Mouse (Mus musculus) stomach, embryonic 16.5 days (tissue): ENCODE results near the gene Btnl1. TPM values are rescaled to one million over a fixed set of nuclear protein-coding genes. Genes with fewer than 3 reads are reported as not detected.

ENCODE experiments used
- ATAC-seq: fragments of 200-750 bp; cut with Nextera tagmentation; 2 replicates; pipeline ENCODE4 v1.8.0; 2017; ENCODE audit warnings: moderate number of reproducible peaks, moderate TSS enrichment; ENCODE audit not compliant: insufficient read depth, low FRiP score
- H3K27ac ChIP-seq: fragments of 300-500 bp; sonication (generic); 2 replicates; pipeline ENCODE4 v1.5.1; 2014; ENCODE audit warnings: low read length
- H3K27me3 ChIP-seq: fragments of 300-500 bp; sonication (generic); 2 replicates; pipeline ENCODE4 v1.6.1; 2014; ENCODE audit warnings: low read length, control low read depth, mixed read lengths; ENCODE audit not compliant: control insufficient read depth, insufficient read depth
- H3K36me3 ChIP-seq: fragments of 300-500 bp; sonication (generic); 2 replicates; pipeline ENCODE4 v1.6.1; 2014; ENCODE audit warnings: low read length; ENCODE audit not compliant: control insufficient read depth, insufficient read depth
- H3K4me1 ChIP-seq: fragments of 300-500 bp; sonication (generic); 2 replicates; pipeline ENCODE4 v1.6.1; 2014; ENCODE audit warnings: low read length, control low read depth, mixed read lengths; ENCODE audit not compliant: control insufficient read depth, insufficient read depth
- H3K4me2 ChIP-seq: fragments of 300-500 bp; sonication (generic); 2 replicates; pipeline ENCODE4 v1.6.1; 2014; ENCODE audit warnings: low read depth, low read length, mixed read lengths
- H3K4me3 ChIP-seq: fragments of 300-500 bp; sonication (generic); replicated peaks from 2 replicates; pipeline ENCODE4 v1.5.1; 2014; ENCODE audit warnings: mild to moderate bottlenecking, low read length
- H3K9ac ChIP-seq: fragments of 300-500 bp; sonication (generic); 2 replicates; pipeline ENCODE4 v1.6.1; 2014; ENCODE audit warnings: low read length
- H3K9me3 ChIP-seq: fragments of 300-500 bp; sonication (generic); replicated peaks from 2 replicates; pipeline ENCODE4 v1.6.1; 2016; ENCODE audit warnings: low read length, control low read depth; ENCODE audit not compliant: control insufficient read depth
- WGBS: fragments of 180-500 bp; shearing (Covaris S2); extraction: QIAGEN DNeasy Blood & Tissue Kit; methylation state at CpG from one replicate; pipeline ENCODE4 v1.1.7; 2014; 5-methylcytosine and 5-hydroxymethylcytosine counted together
- polyA plus RNA-seq: library from polyadenylated mRNA; unstranded; fragments of >200 nt; fragmentation: Nextera tagmentation; extraction: Ambion mirVana; gene quantifications from 2 replicates; pipeline ENCODE4 v1.2.1, GENCODE M21; 2015

Gene Btnl1
- polyA plus RNA-seq, 1 experiment from 2014 or later: 3.5 TPM

GRCm38 (mm10) chr17:34379451-34379850 lies 2.5 kb downstream of the Btnl1 start:
- H3K4me1 ChIP-seq: no peaks in the 10 kb centered on the region
- 81% methylated on average over 7 of the region's 7 CpGs for WGBS
- H3K27me3 ChIP-seq: no peaks in the 10 kb centered on the region
- no peaks in the 10 kb centered on the region for H3K9me3 ChIP-seq
- H3K36me3 ChIP-seq: no peaks in the 10 kb centered on the region
- ATAC-seq: no peak
- H3K9ac ChIP-seq: no peak overlapping the region
- no peak overlapping the region for H3K4me3 ChIP-seq
- no peak overlapping the region for H3K27ac ChIP-seq
- no peak overlapping the region for H3K4me2 ChIP-seq

- H3K4me1 ChIP-seq: no peaks in the 10 kb centered on the region
- no peak for ATAC-seq
- H3K9me3 ChIP-seq: no peaks in the 10 kb centered on the region
- H3K4me3 ChIP-seq: no peak overlapping the region
- H3K4me2 ChIP-seq: no peak overlapping the region
- H3K36me3 ChIP-seq: no peaks in the 10 kb centered on the region
- no peak overlapping the region for H3K27ac ChIP-seq
- 64% methylated on average over 11 of the region's 11 CpGs for WGBS
- no peak overlapping the region for H3K9ac ChIP-seq
- no peaks in the 10 kb centered on the region for H3K27me3 ChIP-seq
Observed at GRCm38 (mm10) chr17:34381876-34382275, 4.9 kb downstream of the Btnl1 start.

DNA sequence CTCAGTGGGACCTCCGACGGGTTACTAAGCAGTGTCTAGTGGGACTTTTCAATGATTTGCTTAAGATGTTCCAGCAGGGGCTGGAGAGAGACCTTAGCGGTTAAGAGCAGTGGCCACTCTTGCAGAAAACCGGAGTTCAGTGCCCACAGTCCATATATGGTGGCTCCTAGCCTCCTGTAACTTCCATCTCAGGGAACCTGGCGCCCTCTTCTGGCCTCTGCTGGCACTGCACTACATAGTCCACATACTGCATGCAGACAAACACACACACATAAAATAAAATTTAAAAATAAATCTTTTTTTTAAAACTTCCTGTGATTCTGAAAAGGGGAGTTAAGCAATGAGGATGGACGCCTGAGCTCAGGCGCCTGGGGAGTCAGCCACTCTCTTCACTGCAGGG lies 6.3 kb downstream of the Btnl1 start:
- 74% methylated on average over 7 of the region's 7 CpGs for WGBS
- Histone ChIP-seq H3K4me1 (no peaks in the 10 kb centered on the region), H3K4me2 (no peak overlapping the region), H3K27me3 (no peaks in the 10 kb centered on the region), H3K9me3 (no peaks in the 10 kb centered on the region), H3K36me3 (no peaks in the 10 kb centered on the region), H3K4me3 (no peak overlapping the region), H3K9ac (no peak overlapping the region), H3K27ac (no peak overlapping the region)
- ATAC-seq: no peak

DNA sequence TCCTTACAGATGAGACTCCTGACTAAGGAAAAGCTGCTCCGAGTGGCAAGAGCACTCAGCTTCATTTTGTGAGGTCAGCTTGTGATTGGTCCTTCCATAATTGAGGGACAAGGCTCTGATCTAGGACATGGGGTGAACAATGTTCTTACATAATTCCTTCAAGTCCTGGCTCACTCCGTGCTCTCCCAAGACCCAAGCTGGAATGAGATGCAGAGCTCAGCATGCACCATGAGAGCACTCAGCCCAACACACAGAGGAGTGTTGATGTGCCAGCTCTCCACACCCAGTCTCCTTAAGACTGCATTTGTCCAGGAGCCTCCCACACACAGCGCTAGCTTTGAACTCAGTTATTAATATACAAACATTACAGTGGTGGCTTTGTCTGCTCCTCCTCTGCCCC lies 7.8 kb downstream of the Btnl1 start:
- H3K9ac ChIP-seq: no peak overlapping the region
- H3K27ac ChIP-seq: no peak overlapping the region
- H3K4me1 ChIP-seq: no peaks in the 10 kb centered on the region
- H3K9me3 ChIP-seq: no peaks in the 10 kb centered on the region
- H3K4me2 ChIP-seq: no peak overlapping the region
- no peaks in the 10 kb centered on the region for H3K36me3 ChIP-seq
- 68% methylated on average over 3 of the region's 3 CpGs for WGBS
- H3K27me3 ChIP-seq: no peaks in the 10 kb centered on the region
- no peak overlapping the region for H3K4me3 ChIP-seq
- peak; percentile 47; the same call in 1 of the 2 replicates for ATAC-seq

DNA sequence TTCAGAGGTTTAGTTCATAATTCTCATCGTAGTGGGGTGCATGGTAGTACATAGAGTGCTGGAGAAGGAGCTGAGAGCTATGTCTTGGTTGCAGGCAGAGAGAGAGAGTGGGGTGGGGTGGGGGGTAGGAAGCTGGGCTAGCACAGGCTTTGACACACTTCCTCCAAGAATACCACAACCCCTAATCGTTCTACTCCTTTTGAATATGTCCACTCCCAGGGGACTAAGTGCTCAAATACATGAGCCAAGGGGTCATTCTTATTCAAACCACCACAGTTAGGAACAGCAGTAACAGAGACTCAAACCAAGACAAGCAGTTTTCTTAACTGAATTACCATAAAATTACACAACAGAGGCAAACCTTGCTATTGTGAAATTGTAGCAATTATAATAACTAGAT lies 9.7 kb downstream of the Btnl1 start:
- Histone ChIP-seq H3K4me2 (no peak overlapping the region), H3K36me3 (no peaks in the 10 kb centered on the region), H3K9me3 (no peaks in the 10 kb centered on the region), H3K9ac (no peak overlapping the region), H3K27me3 (no peaks in the 10 kb centered on the region), H3K4me3 (no peak overlapping the region), H3K4me1 (no peaks in the 10 kb centered on the region), H3K27ac (no peak overlapping the region)
- no peak for ATAC-seq
- WGBS: 71% methylated on average over 2 of the region's 2 CpGs

GRCm38 (mm10) chr17:34388513-34388912 lies 11.6 kb downstream of the Btnl1 start:
- Histone ChIP-seq H3K27me3 (no peaks in the 10 kb centered on the region), H3K36me3 (no peaks in the 10 kb centered on the region), H3K27ac (no peak overlapping the region), H3K9me3 (no peaks in the 10 kb centered on the region), H3K4me3 (no peak overlapping the region), H3K4me2 (no peak overlapping the region), H3K4me1 (no peaks in the 10 kb centered on the region), H3K9ac (no peak overlapping the region)
- WGBS: 40% methylated on average over 4 of the region's 4 CpGs
- ATAC-seq: no peak

DNA sequence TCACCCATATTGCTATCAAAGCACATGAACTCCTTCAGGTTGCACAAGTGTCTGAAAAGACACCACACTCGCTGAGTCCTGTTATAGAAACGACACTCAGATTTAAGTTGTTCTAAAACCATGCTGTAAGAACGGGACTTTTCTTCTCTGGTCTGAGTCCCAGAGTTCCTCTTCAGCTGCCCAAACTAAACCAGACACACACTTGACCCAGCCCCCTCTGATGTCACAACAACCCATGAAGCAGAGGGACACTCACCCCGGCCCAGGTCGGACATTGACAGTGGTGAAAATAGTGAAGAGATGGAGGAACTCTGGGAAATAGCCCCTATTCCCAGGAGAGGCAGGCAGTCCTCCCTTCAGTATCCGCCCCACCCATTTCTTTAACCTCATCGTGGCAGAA lies 14.6 kb downstream of the Btnl1 start:
- Histone ChIP-seq H3K27ac (no peak overlapping the region), H3K9me3 (no peaks in the 10 kb centered on the region), H3K4me3 (no peak overlapping the region), H3K4me2 (no peak overlapping the region), H3K27me3 (no peaks in the 10 kb centered on the region), H3K4me1 (no peaks in the 10 kb centered on the region), H3K36me3 (no peaks in the 10 kb centered on the region), H3K9ac (no peak overlapping the region)
- 67% methylated on average over 7 of the region's 7 CpGs for whole genome bisulfite sequencing
- no peak for ATAC-seq

DNA sequence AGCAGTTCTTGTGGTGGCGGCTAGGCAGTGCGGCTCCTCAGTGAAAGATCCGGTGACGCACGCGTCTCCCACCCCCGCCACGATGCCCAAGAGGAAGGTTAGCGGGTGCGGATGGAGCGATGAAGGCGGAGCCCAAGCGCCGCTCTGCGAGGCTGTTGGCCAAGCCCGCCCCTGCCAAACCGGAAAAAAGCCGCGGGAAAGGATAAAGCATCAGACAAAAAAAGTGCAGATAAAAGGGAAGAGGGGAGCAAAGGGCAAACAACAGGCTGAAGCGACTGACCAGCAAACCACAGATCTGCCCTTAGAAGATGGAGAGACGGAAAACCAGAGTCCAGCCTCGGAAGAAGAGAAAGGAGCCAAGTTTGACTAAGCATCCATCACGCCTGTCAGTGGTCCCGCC lies 15.4 kb downstream of the Btnl1 start:
- no peaks in the 10 kb centered on the region for H3K9me3 ChIP-seq
- no peak overlapping the region for H3K27ac ChIP-seq
- no peaks in the 10 kb centered on the region for H3K36me3 ChIP-seq
- no peaks in the 10 kb centered on the region for H3K4me1 ChIP-seq
- peak overlapping the region; percentile 65 for H3K4me2 ChIP-seq
- H3K4me3 ChIP-seq: peak overlapping the region; percentile 46
- ATAC-seq: no peak; the same call in 1 of the 2 replicates
- no peaks in the 10 kb centered on the region for H3K27me3 ChIP-seq
- H3K9ac ChIP-seq: peak overlapping the region; percentile 48
- 4% methylated on average over 24 of the region's 24 CpGs for WGBS

GRCm38 (mm10) chr17:34397357-34397756 lies 20.4 kb downstream of the Btnl1 start:
- H3K4me2 ChIP-seq: no peak overlapping the region
- no peak overlapping the region for H3K4me3 ChIP-seq
- no peaks in the 10 kb centered on the region for H3K36me3 ChIP-seq
- 69% methylated on average over 5 of the region's 5 CpGs for WGBS
- H3K27ac ChIP-seq: no peak overlapping the region
- ATAC-seq: no peak
- no peaks in the 10 kb centered on the region for H3K27me3 ChIP-seq
- no peaks in the 10 kb centered on the region for H3K9me3 ChIP-seq
- H3K9ac ChIP-seq: no peak overlapping the region
- no peaks in the 10 kb centered on the region for H3K4me1 ChIP-seq
